Mouse (Mus musculus): ENCODE results near the gene Fabp3.

Fabp3 gene

DNA sequence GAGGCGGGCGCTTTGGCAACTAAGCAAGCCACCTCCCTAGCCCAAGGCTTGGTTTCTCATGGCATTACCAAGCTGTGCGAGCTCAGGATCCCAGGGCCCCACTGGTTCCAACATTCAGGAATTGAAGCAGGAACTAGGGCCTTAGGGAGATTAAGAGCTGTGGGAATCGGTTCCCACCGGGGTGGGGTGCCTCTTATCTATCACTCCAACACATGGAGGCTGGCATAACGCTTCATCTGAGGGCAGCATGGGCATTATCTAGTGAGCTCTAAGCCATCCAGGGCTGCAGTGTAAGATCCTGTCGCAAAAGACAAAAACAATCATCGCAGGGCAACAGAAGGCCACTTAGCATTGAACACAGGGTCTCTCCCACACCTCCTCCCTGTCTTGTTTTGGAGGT is 13.9 kb upstream of the Fabp3 start:
- 91% methylated on average over 8 of the region's 8 CpGs for WGBS

DNA sequence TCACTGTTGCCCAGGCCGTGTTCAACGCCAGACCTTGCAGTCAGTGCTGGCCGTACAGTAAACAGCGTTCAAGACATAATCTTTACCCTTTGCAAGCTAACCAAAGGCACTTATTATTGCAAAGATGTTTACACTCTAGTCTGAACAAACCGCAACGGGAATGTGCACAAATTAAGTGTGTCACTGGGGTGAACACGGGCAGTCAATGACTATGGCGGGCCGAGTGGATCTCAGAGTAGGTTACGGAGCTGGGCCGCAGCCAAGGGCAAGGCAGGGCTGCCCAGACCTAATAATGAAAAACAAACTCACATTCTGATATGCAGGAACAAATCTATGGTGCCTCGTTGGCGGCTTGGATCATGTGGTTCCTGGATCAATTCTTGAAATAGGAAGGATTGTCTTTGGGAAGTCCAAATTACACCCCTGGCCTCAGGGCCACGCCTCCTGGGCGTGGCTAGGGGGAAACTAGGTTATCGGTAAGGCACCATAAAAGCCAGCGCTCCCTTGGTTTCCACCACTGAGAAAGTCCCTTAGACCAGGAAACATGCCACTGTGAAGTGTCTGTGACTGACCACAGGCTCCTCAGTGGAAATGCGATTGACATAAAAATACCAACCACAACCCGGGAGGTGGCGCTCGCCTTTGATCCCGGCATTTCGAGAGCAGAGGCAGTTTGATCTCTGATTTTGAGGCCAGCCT is 13.2 kb upstream of the Fabp3 start:
- WGBS = 59% methylated on average over 23 of the region's 23 CpGs

DNA sequence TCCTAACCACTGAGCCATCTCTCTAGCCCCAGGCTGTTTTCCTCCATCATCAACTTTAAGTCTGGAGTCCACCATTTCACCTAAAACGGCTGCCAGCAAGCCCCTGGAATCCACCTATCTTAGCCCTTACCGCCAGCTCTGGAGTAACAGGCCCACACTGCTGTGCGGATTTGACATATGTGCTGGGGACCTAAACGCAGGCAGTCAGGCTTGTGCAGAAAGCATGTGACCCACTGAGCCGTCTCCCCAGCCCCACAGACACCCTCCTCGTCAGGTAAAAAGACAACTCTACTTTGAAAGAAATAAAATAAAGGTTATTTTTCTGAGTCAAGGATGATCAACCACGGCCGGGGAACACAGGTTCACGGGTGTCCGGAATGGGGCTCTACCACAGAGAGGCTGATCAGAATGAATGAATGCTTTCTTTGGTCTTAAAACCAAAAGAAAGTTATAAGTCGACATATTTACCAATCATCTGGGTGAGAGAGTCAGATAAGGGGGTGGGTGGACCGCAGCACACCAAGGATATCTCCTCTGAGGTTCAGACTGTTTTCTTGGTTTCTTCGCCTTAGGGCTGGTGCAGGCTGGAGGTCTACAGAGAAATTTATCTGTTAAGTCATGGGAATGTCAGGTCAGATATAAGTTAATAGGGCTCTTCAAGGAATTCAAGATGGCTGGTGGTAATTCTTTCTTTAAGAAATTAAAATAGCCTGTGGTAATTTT is 12.0 kb upstream of the Fabp3 start:
- 91% methylated on average over 13 of the region's 13 CpGs for WGBS

DNA sequence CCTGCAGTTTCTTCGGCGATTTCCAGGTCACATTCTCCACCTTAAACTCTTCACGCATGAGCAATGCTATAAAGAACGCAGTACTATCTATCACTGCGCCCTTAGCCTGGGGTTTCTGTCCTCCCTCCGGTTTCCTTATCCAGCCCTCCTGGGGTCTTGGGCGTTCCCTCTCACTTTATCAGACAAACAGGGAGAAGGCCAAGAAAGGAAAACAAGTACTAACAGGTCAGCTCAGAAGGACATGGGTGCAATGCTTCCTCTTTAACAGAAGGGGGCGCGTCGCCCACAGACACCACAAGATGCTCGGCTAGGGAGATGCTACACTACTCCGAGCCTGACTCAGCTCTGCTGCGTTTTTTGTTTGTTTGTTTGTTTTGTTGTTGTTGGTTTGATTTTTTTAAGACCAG is 11.3 kb upstream of the Fabp3 start:
- WGBS = 25% methylated on average over 13 of the region's 13 CpGs

DNA sequence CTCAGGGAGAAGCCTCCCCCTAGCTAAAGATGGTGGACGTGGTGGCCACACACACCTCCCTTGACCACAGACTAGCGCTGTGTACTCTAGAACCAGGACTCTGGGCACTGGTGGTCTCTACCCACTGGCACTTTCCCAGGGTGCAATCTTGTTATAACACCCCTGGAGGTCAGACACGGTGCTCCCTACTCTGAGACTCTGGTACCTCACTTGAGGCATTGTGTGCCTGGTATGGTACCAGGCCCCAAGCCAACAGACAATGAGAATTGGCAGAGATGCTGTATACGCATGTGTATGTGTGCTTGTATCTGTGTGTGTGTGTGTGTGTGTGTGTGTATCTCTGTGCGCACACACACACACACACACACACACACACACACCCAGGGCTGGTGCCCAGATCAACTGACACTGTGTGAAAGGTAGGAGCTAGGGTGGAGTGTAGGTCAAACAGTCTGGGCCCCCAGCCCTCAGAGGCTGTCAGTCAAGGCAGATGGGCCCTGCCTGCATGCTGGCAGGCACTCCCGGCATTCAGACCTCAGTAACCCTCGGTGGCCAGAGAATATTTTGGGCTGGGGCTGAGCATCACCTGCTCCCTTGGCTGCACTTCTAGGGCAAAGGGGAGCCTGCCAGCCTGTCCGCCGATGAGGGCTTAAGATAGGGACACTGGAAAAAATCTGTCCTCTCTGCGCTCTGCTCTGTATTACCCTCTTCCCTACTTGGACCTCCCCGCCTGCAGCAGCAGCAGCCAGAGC is 9.3 kb upstream of the Fabp3 start:
- 81% methylated on average over 11 of the region's 11 CpGs for WGBS

DNA sequence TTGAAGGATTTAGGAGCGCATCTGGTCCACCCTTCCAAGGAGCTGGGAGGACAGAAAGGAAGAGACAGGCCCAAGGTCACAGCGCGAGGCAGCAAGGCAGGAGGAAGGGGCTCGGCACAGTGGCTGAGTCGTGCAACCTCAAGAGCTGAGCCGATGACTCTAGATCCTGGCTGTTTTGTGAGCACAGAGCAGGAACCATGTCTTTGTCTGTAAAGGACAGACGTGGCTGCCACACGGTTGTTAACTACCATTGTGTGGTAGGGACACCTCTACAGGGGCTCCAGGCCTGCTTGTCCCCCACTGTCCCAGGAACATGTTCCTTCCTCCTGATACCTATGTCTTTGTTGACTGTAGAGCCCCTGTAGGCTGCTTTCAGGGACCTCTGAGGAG is 8.8 kb upstream of the Fabp3 start:
- WGBS = 85% methylated on average over 8 of the region's 8 CpGs

DNA sequence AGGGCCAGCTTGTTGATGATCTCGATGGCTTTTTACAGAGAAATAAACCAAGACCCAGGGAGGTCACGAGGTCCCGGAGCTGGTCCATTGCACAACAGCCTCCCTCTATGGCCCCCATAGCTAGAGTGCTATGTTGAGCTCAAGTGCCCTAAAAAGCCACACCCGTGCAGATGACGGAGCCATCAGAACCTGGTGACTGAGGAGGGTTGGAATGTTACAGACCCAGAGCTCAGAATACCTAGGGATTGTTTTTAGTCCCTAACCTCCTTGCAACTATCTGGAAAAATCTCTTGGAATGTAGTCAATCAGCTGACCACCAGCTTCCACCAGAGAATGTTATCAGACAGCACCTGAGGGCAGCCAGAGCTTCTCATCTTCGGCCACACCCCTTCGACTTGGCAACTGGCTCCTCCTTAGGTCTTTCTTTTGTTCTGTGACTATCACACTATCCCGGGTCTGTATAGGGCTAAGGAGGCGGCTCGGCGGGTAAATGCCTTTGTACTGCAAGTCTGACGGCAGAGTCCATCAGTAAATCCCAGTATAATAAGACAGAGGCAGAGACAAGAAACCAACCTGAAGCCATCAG is 6.0 kb upstream of the Fabp3 start:
- 72% methylated on average over 12 of the region's 12 CpGs for WGBS

DNA sequence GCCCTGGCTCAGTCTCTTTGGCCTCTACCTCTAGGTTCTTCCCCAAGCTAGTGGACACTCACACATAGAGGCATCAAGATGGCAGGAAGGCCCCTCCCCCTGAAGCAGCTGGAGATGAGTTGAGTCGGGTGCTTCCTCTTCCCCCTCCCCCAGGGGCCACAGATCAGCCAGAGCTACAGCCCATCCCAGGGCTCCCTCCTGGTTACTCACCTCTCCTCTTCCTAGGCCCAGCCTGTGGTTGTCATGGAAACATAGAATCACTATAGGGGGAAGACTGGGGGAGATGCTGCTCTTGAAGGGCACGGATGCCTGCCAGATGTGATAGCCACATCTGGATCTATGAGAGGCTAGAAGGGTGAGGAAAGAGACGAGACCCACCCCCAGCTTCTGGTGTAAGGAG is 3.6 kb upstream of the Fabp3 start:
- 39% methylated on average over 3 of the region's 3 CpGs for WGBS

DNA sequence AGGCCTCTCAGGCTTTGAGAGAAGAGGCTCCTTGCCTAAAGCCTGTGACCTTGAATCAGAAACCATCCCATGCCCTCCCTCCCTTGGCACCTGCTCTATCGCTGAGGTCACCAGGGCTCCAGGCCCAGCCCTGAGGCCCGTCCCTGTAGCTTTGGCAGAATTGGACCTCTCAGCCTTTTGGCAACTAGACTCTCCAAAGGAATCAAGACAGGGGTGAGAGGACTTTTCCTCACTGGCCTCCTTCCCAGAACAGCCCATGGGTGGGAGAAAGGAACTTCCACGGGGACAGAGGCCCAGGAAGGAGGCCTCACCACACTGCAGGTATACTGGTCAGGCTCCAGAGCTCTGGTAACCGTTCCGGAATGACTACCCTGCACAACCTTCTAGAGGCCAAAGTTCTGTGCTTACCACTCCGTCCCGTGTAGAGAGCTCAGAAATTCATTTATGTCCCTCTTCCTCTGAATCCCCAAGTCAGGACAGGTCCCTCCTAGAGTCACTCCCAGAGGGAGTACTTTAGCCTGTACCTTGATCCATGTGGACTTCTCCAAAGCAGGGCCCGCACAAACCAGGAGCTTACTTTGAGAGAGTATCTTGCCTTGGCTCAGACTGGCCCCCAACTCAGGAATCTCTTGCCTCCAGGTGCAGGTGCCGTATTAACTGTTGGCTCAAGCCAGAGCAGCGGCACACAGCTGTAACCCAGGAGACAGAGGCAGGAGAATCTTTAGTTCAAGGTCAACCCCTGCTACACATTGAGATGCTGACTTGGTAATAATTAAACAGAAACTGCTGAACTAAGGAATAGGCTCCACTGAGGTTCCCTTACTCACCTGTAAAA is 1.4 kb upstream of the Fabp3 start:
- WGBS = 85% methylated on average over 10 of the region's 10 CpGs

DNA sequence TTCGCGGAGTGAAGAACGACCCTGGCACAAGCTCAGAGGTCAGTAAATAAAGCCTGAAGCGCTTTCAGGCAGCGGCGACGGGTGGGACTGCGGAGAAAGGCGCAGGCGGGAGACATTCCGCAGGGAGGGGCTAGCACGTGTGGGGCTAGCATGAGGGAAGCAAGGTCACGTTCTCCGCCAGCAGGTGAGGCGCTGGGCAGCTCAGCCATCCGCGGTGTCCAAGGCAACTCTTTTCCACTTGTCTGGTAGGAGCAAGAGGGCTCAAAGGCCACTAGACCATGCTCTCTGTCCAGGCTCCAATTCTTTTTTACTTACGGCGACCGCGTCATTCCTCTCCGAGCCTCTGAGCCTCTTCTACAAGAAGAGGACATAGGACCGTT is 554 bp upstream of the Fabp3 start:
- WGBS = 3% methylated on average over 23 of the region's 23 CpGs

DNA sequence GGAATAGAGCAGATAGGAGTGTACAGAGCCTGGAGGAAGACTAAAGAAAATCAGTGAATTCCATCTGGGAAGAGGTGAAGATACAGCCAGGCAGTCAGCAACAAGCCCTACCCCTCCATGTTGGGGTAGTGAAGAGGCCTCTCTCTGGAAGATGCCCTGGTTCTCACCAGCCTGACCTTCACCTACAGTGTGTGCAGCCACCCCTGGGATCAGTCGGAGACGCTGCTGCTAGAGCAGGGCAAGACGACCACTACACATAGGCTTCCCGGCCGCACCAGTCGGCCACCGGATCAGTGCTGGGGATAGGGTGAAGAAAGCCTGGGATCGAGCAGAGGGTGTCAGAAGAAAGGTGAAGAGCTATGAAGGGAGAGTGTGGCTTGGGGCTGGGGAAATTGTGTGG is 859 bp downstream of the Fabp3 start:
- WGBS = 36% methylated on average over 8 of the region's 8 CpGs

DNA sequence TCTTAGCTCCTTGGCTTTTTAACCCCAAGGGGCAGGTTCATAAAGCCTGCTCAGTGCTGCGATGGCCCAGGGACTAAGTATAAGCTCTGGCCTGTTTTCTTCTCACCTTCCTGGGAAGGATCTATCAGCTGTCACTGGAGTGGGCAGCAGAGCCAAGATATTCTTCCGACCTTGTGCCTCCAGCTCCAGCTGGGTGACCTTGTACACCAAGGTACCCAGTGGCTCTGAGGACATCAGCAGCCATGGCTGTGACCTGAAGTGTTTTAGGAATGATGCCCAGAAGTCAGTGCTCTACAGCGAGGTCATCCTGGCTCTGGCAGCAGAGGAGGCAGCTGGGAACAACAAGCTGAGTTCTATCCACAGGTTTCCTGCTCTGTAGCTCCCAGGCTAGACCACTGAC is 4.1 kb downstream of the Fabp3 start:
- 79% methylated on average over 3 of the region's 3 CpGs for WGBS

DNA sequence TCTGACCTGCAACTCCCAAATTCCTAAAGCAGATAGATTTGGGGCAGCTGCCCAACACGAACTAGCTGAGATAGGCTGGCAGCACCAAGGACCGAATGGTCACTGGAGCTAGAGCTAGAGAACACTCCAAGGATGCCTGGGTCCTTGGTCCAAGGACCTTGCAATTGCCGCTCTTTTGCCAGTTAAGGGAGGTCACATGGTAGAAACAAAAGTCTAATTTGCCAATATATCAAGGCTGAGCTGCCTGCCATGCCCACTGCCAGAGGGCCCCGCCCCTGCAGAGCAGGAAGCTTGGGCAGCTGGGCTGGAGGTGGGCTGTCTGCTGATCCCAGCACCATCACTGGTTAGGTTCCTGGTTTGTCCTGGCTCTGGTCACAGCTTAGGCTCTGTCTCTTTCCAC is 5.2 kb downstream of the Fabp3 start:
- 93% methylated on average over 4 of the region's 4 CpGs for WGBS

DNA sequence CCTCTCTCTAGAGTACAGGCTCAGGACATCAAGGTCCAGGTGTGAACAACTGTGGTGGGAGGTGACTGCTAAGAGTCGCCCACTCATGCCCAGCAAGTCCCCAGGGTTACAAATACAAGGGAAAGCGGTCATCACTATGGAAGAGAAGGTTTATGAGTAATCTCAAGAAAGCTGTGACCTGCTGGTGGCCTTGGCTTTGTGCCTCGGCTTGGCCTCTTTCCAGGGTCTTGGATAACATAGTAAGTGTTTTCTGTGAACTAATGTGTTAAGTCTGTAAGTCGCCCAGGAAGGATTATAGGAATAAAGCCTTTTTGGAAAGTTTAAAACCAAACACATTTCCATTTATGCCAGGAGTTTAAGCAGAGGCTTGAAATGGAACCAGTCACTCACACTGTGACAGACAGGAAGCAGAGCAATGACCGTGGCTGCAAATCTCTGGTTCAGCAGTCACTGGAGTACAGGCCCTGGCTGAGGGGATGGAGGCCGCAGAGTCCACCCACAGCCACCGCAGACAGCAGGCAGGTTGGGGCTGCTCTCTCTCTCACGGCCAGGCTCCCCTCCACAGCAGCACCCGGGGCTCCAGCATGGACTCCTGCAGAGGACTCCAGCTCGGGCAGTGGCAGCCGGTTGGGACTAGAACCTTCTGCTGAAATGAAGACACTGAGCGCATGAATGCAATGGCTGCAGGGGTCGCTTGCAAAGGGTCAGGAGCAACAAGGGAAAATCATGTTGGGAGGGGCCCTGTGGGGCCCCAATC is 7.6 kb downstream of the Fabp3 start:
- 71% methylated on average over 13 of the region's 13 CpGs for WGBS

DNA sequence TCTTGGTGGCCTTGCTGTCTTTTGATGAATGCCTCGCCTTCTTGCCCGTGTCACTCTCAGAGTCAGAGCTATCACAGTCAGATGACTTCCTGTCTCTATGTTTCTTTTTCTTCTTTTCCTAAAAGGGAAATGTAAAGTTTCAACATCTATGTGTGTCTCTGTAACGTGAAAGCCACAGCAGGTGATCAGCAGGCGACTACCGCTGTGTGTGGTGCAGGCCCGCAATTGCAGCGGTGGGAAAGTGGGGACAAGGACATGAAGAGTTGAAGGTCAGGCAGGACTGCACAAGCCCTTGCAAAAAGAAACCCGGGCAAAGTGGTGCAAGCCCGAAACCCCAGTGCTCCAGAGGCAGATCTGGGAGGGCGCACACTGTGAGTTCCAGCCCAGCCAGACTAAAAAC is 8.3 kb downstream of the Fabp3 start:
- 73% methylated on average over 10 of the region's 10 CpGs for WGBS

DNA sequence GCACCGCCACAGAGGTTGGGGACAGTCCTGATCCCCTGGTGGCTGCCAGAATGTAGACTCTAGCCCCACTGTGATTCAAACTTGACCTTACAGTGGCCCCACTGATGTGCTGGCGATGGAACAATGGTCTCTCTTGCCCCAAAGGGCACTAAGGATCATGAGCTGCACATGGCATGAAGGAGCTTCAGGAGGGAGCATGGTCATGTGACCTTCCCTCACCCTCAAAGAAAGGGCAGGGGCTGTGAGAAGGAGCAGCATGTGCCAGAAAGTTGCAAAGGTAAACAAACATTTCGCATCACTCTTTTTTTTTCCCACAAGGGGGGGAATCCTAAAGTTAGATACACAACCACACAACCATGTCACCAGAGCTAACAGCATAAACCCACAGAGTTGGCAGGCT is 9.7 kb downstream of the Fabp3 start:
- WGBS = 70% methylated on average over 3 of the region's 3 CpGs

DNA sequence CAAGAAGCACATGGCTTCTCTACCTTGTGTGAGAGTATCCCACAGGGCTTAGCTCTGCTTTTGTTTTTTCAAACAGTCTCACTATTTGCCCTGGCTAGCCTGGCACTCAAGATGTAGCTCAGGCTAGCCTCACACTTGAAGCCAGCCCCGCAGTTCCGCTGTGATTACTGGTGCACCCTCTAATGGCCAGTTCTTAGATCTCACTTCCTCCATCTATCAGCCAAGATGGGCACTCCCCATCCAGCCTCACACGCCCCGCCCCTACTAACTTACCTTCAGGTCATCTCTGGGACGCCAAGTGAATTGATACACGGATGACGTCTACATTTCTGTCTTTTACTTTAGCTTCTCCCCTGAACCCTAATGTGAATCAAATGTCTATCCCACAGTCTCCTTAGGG is 11.2 kb downstream of the Fabp3 start:
- WGBS = 91% methylated on average over 7 of the region's 7 CpGs

DNA sequence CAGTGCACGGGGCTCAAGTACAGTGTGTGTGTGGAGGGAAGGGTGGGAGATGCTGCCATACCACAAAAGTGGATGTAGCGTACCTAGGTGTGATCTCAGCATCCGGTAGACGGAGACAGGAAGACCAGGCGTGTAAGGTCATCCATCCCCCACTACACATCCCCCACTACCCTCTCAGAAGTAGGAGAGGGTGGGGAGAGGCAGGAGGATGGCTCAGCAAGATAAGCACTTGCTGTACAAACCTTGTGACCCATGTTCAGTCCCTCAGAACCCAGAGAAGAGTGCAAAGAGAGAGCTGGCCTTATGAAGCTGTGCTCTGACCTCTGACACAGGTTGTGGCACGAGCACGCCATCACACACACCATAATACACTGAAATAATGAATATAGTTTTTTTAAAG is 13.2 kb downstream of the Fabp3 start:
- WGBS = 94% methylated on average over 7 of the region's 7 CpGs

DNA sequence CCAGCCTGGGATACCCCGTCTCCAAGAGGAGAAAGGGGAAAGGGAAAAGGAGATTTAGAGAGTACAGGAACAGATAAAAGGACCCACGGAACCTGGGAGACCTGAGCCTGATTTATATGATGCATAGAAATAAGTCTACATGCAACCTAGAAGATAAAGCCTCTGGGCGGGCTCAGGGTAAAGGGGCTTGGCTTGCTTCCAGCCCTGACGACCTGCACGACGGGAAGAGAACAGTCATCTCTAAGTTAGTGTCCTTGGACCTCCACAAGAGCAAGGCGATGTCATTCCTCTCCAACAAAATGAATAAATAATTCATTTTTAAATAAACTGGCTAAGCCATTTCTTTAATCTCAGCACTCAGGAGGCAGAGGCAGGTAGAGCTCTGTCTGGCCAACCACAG is 14.2 kb downstream of the Fabp3 start:
- 79% methylated on average over 7 of the region's 7 CpGs for WGBS

DNA sequence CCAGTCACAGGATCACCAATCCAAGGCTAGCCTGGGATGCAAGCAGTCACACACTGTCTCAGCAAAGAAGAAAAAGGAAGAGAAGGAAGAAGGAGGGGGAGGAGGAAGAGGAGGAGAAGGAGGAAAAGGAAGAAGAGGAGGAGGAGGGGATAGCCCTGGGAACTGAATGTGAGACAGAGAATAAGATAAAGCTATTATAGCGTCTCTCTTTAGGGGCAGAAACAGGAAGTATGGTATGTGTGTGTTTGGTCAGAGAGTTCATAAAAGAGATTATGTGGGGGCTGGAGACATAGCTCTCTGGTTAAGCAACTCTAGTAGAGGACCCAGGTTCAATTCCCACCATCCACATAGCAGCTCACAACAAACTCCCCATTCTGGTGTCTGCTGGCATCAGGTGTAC is 14.8 kb downstream of the Fabp3 start:
- WGBS = 85% methylated on average over 1 of the region's 1 CpGs

DNA sequence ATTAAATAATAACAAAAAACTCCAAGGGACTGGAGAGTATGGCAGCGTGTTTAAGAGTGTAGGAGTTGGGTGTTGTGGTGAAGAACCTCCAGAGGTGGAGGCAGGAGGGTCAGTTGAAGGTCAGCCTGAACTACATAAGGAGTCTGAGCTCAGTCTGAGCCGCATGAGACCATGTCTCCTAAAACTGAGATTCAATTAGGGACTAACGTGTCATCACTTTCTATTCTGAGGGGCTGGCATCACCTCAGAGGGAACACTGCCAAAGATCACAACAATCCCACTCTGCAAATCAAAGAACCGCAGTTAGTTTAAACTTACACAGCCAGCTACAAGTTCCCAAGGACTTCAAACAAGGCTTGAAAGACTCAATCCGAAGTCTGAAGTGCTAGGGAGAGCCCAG is 15.2 kb downstream of the Fabp3 start:
- 17% methylated on average over 5 of the region's 5 CpGs for WGBS

Measured in cerebral cortex, adult 2 months (tissue).